Mouse (Mus musculus): ENCODE measurements around the gene Kcnip3. TPM values are rescaled to one million over a fixed set of nuclear protein-coding genes. Genes with fewer than 3 reads are reported as not detected.

Gene Kcnip3
- total RNA-seq, 2 experiments from 2014 or later = 1.3 TPM

GRCm38 (mm10) chr2:127517081-127517480 is 4.8 kb downstream of the Kcnip3 start:
- no peak for DNase-seq

GRCm38 (mm10) chr2:127514380-127515124 is 7.3 kb downstream of the Kcnip3 start:
- DNase-seq = no peak

- no peak for DNase-seq
Measured at GRCm38 (mm10) chr2:127513244-127513643, 8.7 kb downstream of the Kcnip3 start.

GRCm38 (mm10) chr2:127511426-127511825 is 10.5 kb downstream of the Kcnip3 start:
- DNase-seq = no peak

- DNase-seq = peak; percentile 18
Measured at GRCm38 (mm10) chr2:127507967-127508660, 13.8 kb downstream of the Kcnip3 start.

GRCm38 (mm10) chr2:127507077-127507774 is 14.7 kb downstream of the Kcnip3 start:
- peak; percentile 88 for DNase-seq

- DNase-seq = no peak
Measured at GRCm38 (mm10) chr2:127506131-127506632, 15.7 kb downstream of the Kcnip3 start.

- no peak for DNase-seq
Measured at GRCm38 (mm10) chr2:127505196-127505595, 16.7 kb downstream of the Kcnip3 start.

- DNase-seq = no peak
Measured at GRCm38 (mm10) chr2:127503751-127504549, 17.9 kb downstream of the Kcnip3 start.

GRCm38 (mm10) chr2:127501061-127501460 is 20.8 kb downstream of the Kcnip3 start:
- DNase-seq = peak; percentile 76

GRCm38 (mm10) chr2:127498750-127499149 is 23.1 kb downstream of the Kcnip3 start:
- no peak for DNase-seq

GRCm38 (mm10) chr2:127496321-127496720 is 25.6 kb downstream of the Kcnip3 start:
- no peak for DNase-seq

GRCm38 (mm10) chr2:127484476-127485170 is 37.3 kb downstream of the Kcnip3 start:
- DNase-seq = peak; percentile 81

- peak; percentile 24 for DNase-seq
Measured at GRCm38 (mm10) chr2:127483001-127483400, 38.9 kb downstream of the Kcnip3 start.

GRCm38 (mm10) chr2:127482533-127482911 is 39.4 kb downstream of the Kcnip3 start:
- DNase-seq = peak; percentile 82

- DNase-seq = peak; percentile 23
Measured at GRCm38 (mm10) chr2:127481841-127482532, 39.9 kb downstream of the Kcnip3 start.

GRCm38 (mm10) chr2:127479763-127480162 is 42.1 kb downstream of the Kcnip3 start:
- no peak for DNase-seq

- DNase-seq = no peak
Measured at GRCm38 (mm10) chr2:127479210-127479609, 42.7 kb downstream of the Kcnip3 start.

- no peak for DNase-seq
Measured at GRCm38 (mm10) chr2:127472279-127472678, 49.6 kb downstream of the Kcnip3 start.

- no peak for DNase-seq
Measured at GRCm38 (mm10) chr2:127471281-127471680, 50.6 kb downstream of the Kcnip3 start.

GRCm38 (mm10) chr2:127470661-127471060 is 51.2 kb downstream of the Kcnip3 start:
- no peak for DNase-seq

All from heart, postnatal 4 days (tissue).